Mouse (Mus musculus) myocyte (in vitro differentiated cells): ENCODE data around the gene Plin1. TPM values are rescaled to one million over a fixed set of nuclear protein-coding genes. Genes with fewer than 3 reads are reported as not detected.
A peak's percentile ranks its signal among the peaks of the same experiment; 100 is the strongest.

ENCODE experiments used
- H3K27me3 ChIP-seq: one replicate; pipeline ENCODE4 v1.6.1; 2011; ENCODE audit not compliant: control insufficient read depth, insufficient read depth, insufficient read length
- H3K36me3 ChIP-seq: one replicate; pipeline ENCODE4 v1.6.1; 2011; ENCODE audit not compliant: control insufficient read depth, insufficient read depth
- H3K4me2 ChIP-seq: one replicate; pipeline ENCODE4 v1.6.1; 2011; ENCODE audit warnings: low read depth, control low read depth
- H3K4me3 ChIP-seq: one replicate; pipeline ENCODE4 v1.5.1; 2011; ENCODE audit warnings: mild to moderate bottlenecking, control low read depth, moderate library complexity
- H3K79me2 ChIP-seq: one replicate; pipeline ENCODE4 v1.6.1; 2011; ENCODE audit not compliant: control insufficient read depth, insufficient read depth
- H3ac ChIP-seq: one replicate; pipeline ENCODE4 v1.6.1; 2011; ENCODE audit not compliant: control insufficient read depth, insufficient read length
- CEBPB ChIP-seq: IDR thresholded peaks from 2 replicates; pipeline ENCODE4 v1.6.1; 2011; ENCODE audit warnings: mild to moderate bottlenecking, moderate library complexity; ENCODE audit not compliant: poor library complexity, insufficient read depth, severe bottlenecking
- E2F4 ChIP-seq: IDR thresholded peaks from one replicate; pipeline ENCODE4 v1.6.1; 2011; ENCODE audit warnings: mild to moderate bottlenecking, control low read depth, moderate library complexity; ENCODE audit not compliant: insufficient read depth
- MAX ChIP-seq: IDR thresholded peaks from one replicate; pipeline ENCODE4 v1.6.1; 2011; ENCODE audit warnings: low read depth, mild to moderate bottlenecking, control low read depth
- MYOD1 ChIP-seq, 3 experiments: IDR thresholded peaks; one replicate each; pipeline ENCODE4 v1.6.1; 2011; ENCODE audit warnings: control low read depth in 2 of 3, low read depth in 2 of 3, mild to moderate bottlenecking in 2 of 3, moderate library complexity in 1 of 3; ENCODE audit not compliant: insufficient read length in 2 of 3, control insufficient read depth in 1 of 3
- MYOG ChIP-seq, 3 experiments: IDR thresholded peaks; one replicate each; pipeline ENCODE4 v1.6.1; 2011; ENCODE audit warnings: control low read depth in 2 of 3, low read depth in 2 of 3, mild to moderate bottlenecking in 2 of 3; ENCODE audit not compliant: insufficient read length in 2 of 3, control insufficient read depth in 1 of 3, insufficient read depth in 1 of 3
- POLR2A ChIP-seq: IDR thresholded peaks from one replicate; pipeline ENCODE4 v1.6.1; 2011; ENCODE audit warnings: low read depth, mild to moderate bottlenecking, control low read depth, moderate library complexity; ENCODE audit not compliant: insufficient read length
- POLR2AphosphoS2 ChIP-seq: IDR thresholded peaks from one replicate; pipeline ENCODE4 v1.6.1; 2011; ENCODE audit warnings: low read depth, control low read depth; ENCODE audit not compliant: insufficient read length
- REST ChIP-seq: IDR thresholded peaks from one replicate; pipeline ENCODE4 v1.6.1; 2011; ENCODE audit warnings: mild to moderate bottlenecking, control low read depth, moderate library complexity; ENCODE audit not compliant: insufficient read depth, insufficient read length
- SRF ChIP-seq: IDR thresholded peaks from one replicate; pipeline ENCODE4 v1.6.1; 2011; ENCODE audit warnings: low read depth; ENCODE audit not compliant: control insufficient read depth, insufficient read length
- TCF12 ChIP-seq: IDR thresholded peaks from one replicate; pipeline ENCODE4 v1.6.1; 2011; ENCODE audit warnings: mild to moderate bottlenecking, control low read depth; ENCODE audit not compliant: poor library complexity, insufficient read depth, severe bottlenecking
- TCF3 ChIP-seq: IDR thresholded peaks from one replicate; pipeline ENCODE4 v1.6.1; 2011; ENCODE audit warnings: low read depth, control low read depth; ENCODE audit not compliant: insufficient read length
- USF1 ChIP-seq: IDR thresholded peaks from one replicate; pipeline ENCODE4 v1.6.1; 2011; ENCODE audit warnings: low read depth, mild to moderate bottlenecking, control low read depth, moderate library complexity
- polyA plus RNA-seq: library from polyadenylated mRNA; unstranded; fragments of >200 nt; fragmentation: generic; extraction: Trizol; gene quantifications from one replicate; pipeline ENCODE4 v1.2.1, GENCODE M21; 2012; ENCODE audit warnings: missing spikeins

The Plin1 gene
- polyA plus RNA-seq, 1 experiment, result not detected

- Histone ChIP-seq H3K27me3 (peaks cover 14% of the 10 kb centered on the region), H3ac (no peak overlapping the region)
- TF ChIP-seq REST (no peak), MYOD1 (IDR thresholded peaks at IDR 0.05; ENCODE audit: control insufficient read depth in 1 of 3, insufficient read length in 2 of 3, low read depth in 2 of 3) (no peak), USF1 (no peak), TCF12 (no peak), TCF3 (no peak), MAX (no peak), E2F4 (no peak), CEBPB (no peak), POLR2A (no peak), SRF (no peak), POLR2AphosphoS2 (no peak), MYOG (IDR thresholded peaks at IDR 0.05; ENCODE audit: control insufficient read depth in 1 of 3, insufficient read depth in 1 of 3, insufficient read length in 2 of 3, low read depth in 2 of 3) (no peak)
Measured at GRCm38 (mm10) chr7:79728219-79728618, 4.5 kb downstream of the Plin1 start.

GRCm38 (mm10) chr7:79727091-79727490 lies 5.6 kb downstream of the Plin1 start:
- no peak overlapping the region for H3K4me3 ChIP-seq
- peaks cover 25% of the 10 kb centered on the region for H3K27me3 ChIP-seq
- TF ChIP-seq MYOD1 (IDR thresholded peaks at IDR 0.05; ENCODE audit: control insufficient read depth in 1 of 3, insufficient read length in 2 of 3, low read depth in 2 of 3) (no peak), POLR2AphosphoS2 (no peak), MAX (no peak)
- H3K79me2 ChIP-seq, result no peaks in the 10 kb centered on the region
- H3K4me2 ChIP-seq, result no peak overlapping the region
- no peak overlapping the region for H3ac ChIP-seq
- H3K36me3 ChIP-seq, result no peaks in the 10 kb centered on the region

More at GRCm38 (mm10) chr7:79728219-79728618, 4.5 kb downstream of the Plin1 start:
- Histone ChIP-seq H3K36me3 (no peaks in the 10 kb centered on the region), H3K4me3 (no peak overlapping the region), H3K4me2 (no peak overlapping the region), H3K79me2 (no peaks in the 10 kb centered on the region)

- H3ac ChIP-seq, result peak overlapping the region; percentile 18
- no peaks in the 10 kb centered on the region for H3K79me2 ChIP-seq
- peaks cover 28% of the 10 kb centered on the region for H3K27me3 ChIP-seq
- H3K4me2 ChIP-seq, result peak overlapping the region; percentile 18
- H3K36me3 ChIP-seq, result no peaks in the 10 kb centered on the region
- no peak overlapping the region for H3K4me3 ChIP-seq
- TF ChIP-seq MYOD1 (IDR thresholded peaks at IDR 0.05; ENCODE audit: control insufficient read depth in 1 of 3, insufficient read length in 2 of 3, low read depth in 2 of 3) (no peak), MYOG (IDR thresholded peaks at IDR 0.05; ENCODE audit: control insufficient read depth in 1 of 3, insufficient read depth in 1 of 3, insufficient read length in 2 of 3, low read depth in 2 of 3) (no peak), USF1 (no peak), POLR2A (peak; percentile 20)
Measured at GRCm38 (mm10) chr7:79721386-79721977, 11.2 kb downstream of the Plin1 start.

GRCm38 (mm10) chr7:79715187-79715981 lies 17.3 kb downstream of the Plin1 start, which contains the start of gene Kif7:
Gene Kif7 (minus strand): TSS chr7:79715720.
- Histone ChIP-seq H3K4me2 (peak within 1 kb of the TSS; percentile 92), H3K27me3 (no peaks in the 10 kb centered on the region), H3K4me3 (peak within 1 kb of the TSS; percentile 45), H3K36me3 (no peaks in the 10 kb centered on the region), H3ac (peak within 1 kb of the TSS; percentile 33), H3K79me2 (no peaks in the 10 kb centered on the region)
- no peak for TF ChIP-seq TCF12
- TF ChIP-seq SRF, result no peak
- TF ChIP-seq REST, result no peak
- no peak for TF ChIP-seq MAX
- no peak for TF ChIP-seq MYOG (IDR thresholded peaks at IDR 0.05; ENCODE audit: control insufficient read depth in 1 of 3, insufficient read depth in 1 of 3, insufficient read length in 2 of 3, low read depth in 2 of 3)
- TF ChIP-seq CEBPB, result no peak
- no peak for TF ChIP-seq USF1
- TF ChIP-seq POLR2AphosphoS2, result peak; percentile 52
- no peak for TF ChIP-seq MYOD1 (IDR thresholded peaks at IDR 0.05; ENCODE audit: control insufficient read depth in 1 of 3, insufficient read length in 2 of 3, low read depth in 2 of 3)
- no peak for TF ChIP-seq TCF3
- no peak for TF ChIP-seq E2F4
- TF ChIP-seq POLR2A, result peak; percentile 78

- Histone ChIP-seq H3K36me3 (no peaks in the 10 kb centered on the region), H3K4me2 (no peak overlapping the region), H3K4me3 (no peak overlapping the region), H3K79me2 (no peaks in the 10 kb centered on the region), H3ac (no peak overlapping the region), H3K27me3 (no peaks in the 10 kb centered on the region)
- no peak for TF ChIP-seq MYOD1 (IDR thresholded peaks at IDR 0.05; ENCODE audit: control insufficient read depth in 1 of 3, insufficient read length in 2 of 3, low read depth in 2 of 3)
- no peak for TF ChIP-seq MYOG (IDR thresholded peaks at IDR 0.05; ENCODE audit: control insufficient read depth in 1 of 3, insufficient read depth in 1 of 3, insufficient read length in 2 of 3, low read depth in 2 of 3)
- no peak for TF ChIP-seq POLR2A
- TF ChIP-seq SRF, result no peak
- no peak for TF ChIP-seq TCF12
- no peak for TF ChIP-seq CEBPB
- TF ChIP-seq E2F4, result no peak
- TF ChIP-seq REST, result no peak
- TF ChIP-seq USF1, result no peak
- TF ChIP-seq MAX, result no peak
- no peak for TF ChIP-seq TCF3
- TF ChIP-seq POLR2AphosphoS2, result no peak
Measured at GRCm38 (mm10) chr7:79710831-79711230, 21.9 kb downstream of the Plin1 start.
